Mouse (Mus musculus) CH12.LX (cell line): ENCODE measurements at regions not wholly inside any gene's neighbourhood (a gene's known extent, or its start where the extent isn't known, plus 50 kb on each side); places are given as distances from the start of the nearest gene placed in this dataset.

Experiments used
- DNase-seq: peaks from one replicate; pipeline ENCODE4 v3.0.0-alpha.2; 2013; ENCODE audit errors: extremely low read depth
- H3K27ac ChIP-seq: 2 replicates; pipeline ENCODE4 v1.5.1; 2012; ENCODE audit warnings: low read depth, mild to moderate bottlenecking, control low read depth, moderate library complexity; ENCODE audit not compliant: insufficient read depth
- H3K27me3 ChIP-seq: replicated peaks from 2 replicates; pipeline ENCODE3; 2012; ENCODE audit warnings: inconsistent platforms
- H3K36me3 ChIP-seq, 2 experiments: replicated peaks in 1 of 2; 2 replicates each; pipeline versions ENCODE3 to v1.6.1; 2012; ENCODE audit warnings: inconsistent platforms in 1 of 2, low read length in 1 of 2, mild to moderate bottlenecking in 1 of 2, mixed read lengths in 1 of 2, moderate library complexity in 1 of 2; ENCODE audit not compliant: control insufficient read depth in 1 of 2, insufficient read depth in 1 of 2
- H3K4me1 ChIP-seq, 2 experiments: 2 replicates each; pipeline ENCODE4 v1.6.1; 2012; ENCODE audit warnings: inconsistent platforms in 1 of 2, moderate library complexity in 1 of 2; ENCODE audit not compliant: insufficient read depth in 2 of 2, control insufficient read depth in 1 of 2
- H3K4me2 ChIP-seq: 2 replicates; pipeline ENCODE4 v1.6.1; 2012; ENCODE audit warnings: low read depth, mild to moderate bottlenecking, control low read depth; ENCODE audit not compliant: poor library complexity, insufficient read depth, severe bottlenecking
- H3K4me3 ChIP-seq, 3 experiments: fragments of 150-350 bp in 1 of 3; sonication (generic) in 1 of 3; replicated peaks in 1 of 3; 2 replicates each; pipeline versions ENCODE3 to v1.5.1; 2011 to 2012; ENCODE audit warnings: low read depth in 2 of 3, low read length in 2 of 3, mild to moderate bottlenecking in 2 of 3, moderate library complexity in 2 of 3, control low read depth in 1 of 3, improper control_type of control experiment in 1 of 3, inconsistent platforms in 1 of 3, mixed read lengths in 1 of 3; ENCODE audit not compliant: poor library complexity in 1 of 3
- H3K79me2 ChIP-seq: replicated peaks from 2 replicates; pipeline ENCODE4 v1.6.1; 2012; ENCODE audit warnings: mild to moderate bottlenecking, moderate library complexity; ENCODE audit not compliant: control insufficient read depth, poor library complexity, insufficient read depth, severe bottlenecking; ENCODE audit errors: extremely low read depth
- H3K9ac ChIP-seq: 2 replicates; pipeline ENCODE4 v1.6.1; 2012; ENCODE audit warnings: low read depth, mild to moderate bottlenecking, control low read depth, moderate library complexity; ENCODE audit not compliant: insufficient read depth
- H3K9me3 ChIP-seq: replicated peaks from 2 replicates; pipeline ENCODE3; 2012; ENCODE audit warnings: low read length, inconsistent platforms, mixed read lengths
- BHLHE40 ChIP-seq: IDR thresholded peaks from 2 replicates; pipeline ENCODE4 v1.6.1; 2011; ENCODE audit warnings: mild to moderate bottlenecking, low read depth, low read length, improper control_type of control experiment
- E2F4 ChIP-seq: IDR thresholded peaks from 2 replicates; pipeline ENCODE4 v1.6.1; 2011; ENCODE audit warnings: low read depth, low read length, improper control_type of control experiment; ENCODE audit not compliant: insufficient replicate concordance
- EP300 ChIP-seq: IDR thresholded peaks from 2 replicates; pipeline ENCODE4 v1.6.1; 2011; ENCODE audit warnings: low read length, improper control_type of control experiment
- ETS1 ChIP-seq: conservative IDR thresholded peaks from 2 replicates; pipeline ENCODE4 v1.6.1; 2012; ENCODE audit warnings: low read depth, mild to moderate bottlenecking, inconsistent platforms, low read length, improper control_type of control experiment, moderate library complexity
- HCFC1 ChIP-seq: IDR thresholded peaks from 2 replicates; pipeline ENCODE4 v1.6.1; 2012; ENCODE audit warnings: low read depth, mild to moderate bottlenecking, inconsistent platforms, low read length, improper control_type of control experiment
- KAT2A ChIP-seq: IDR thresholded peaks from 2 replicates; pipeline ENCODE4 v1.6.1; 2012; ENCODE audit warnings: low read length, improper control_type of control experiment, inconsistent platforms; ENCODE audit not compliant: insufficient replicate concordance
- MAFK ChIP-seq: IDR thresholded peaks from 2 replicates; pipeline ENCODE4 v1.6.1; 2011; ENCODE audit warnings: low read length, improper control_type of control experiment; ENCODE audit not compliant: insufficient replicate concordance
- MEF2A ChIP-seq: IDR thresholded peaks from 2 replicates; pipeline ENCODE4 v1.6.1; 2014; ENCODE audit warnings: low read depth, mild to moderate bottlenecking, inconsistent platforms, low read length, improper control_type of control experiment, borderline replicate concordance
- MYC ChIP-seq: IDR thresholded peaks from 2 replicates; pipeline ENCODE4 v1.6.1; 2011; ENCODE audit warnings: low read depth, mild to moderate bottlenecking, improper control_type of control experiment, low read length
- NRF1 ChIP-seq: IDR thresholded peaks from 2 replicates; pipeline ENCODE4 v1.6.1; 2014; ENCODE audit warnings: low read depth, mild to moderate bottlenecking, inconsistent platforms, low read length, improper control_type of control experiment, moderate library complexity
- POLR2A ChIP-seq: IDR thresholded peaks from 2 replicates; pipeline ENCODE4 v1.6.1; 2011; ENCODE audit warnings: low read depth, mild to moderate bottlenecking, improper control_type of control experiment, low read length
- SIN3A ChIP-seq: IDR thresholded peaks from 2 replicates; pipeline ENCODE4 v1.6.1; 2012; ENCODE audit warnings: low read length, improper control_type of control experiment, inconsistent platforms
- SMC3 ChIP-seq: IDR thresholded peaks from 2 replicates; pipeline ENCODE4 v1.6.1; 2011; ENCODE audit warnings: low read depth, low read length, improper control_type of control experiment
- TBP ChIP-seq: conservative IDR thresholded peaks from 2 replicates; pipeline ENCODE4 v1.6.1; 2011; ENCODE audit warnings: low read depth, low read length, improper control_type of control experiment
- TCF12 ChIP-seq: IDR thresholded peaks from 2 replicates; pipeline ENCODE4 v1.6.1; 2014; ENCODE audit warnings: low read depth, mild to moderate bottlenecking, inconsistent platforms, low read length, improper control_type of control experiment
- UBTF ChIP-seq: IDR thresholded peaks from 2 replicates; pipeline ENCODE4 v1.6.1; 2012; ENCODE audit warnings: low read depth, mild to moderate bottlenecking, inconsistent platforms, low read length, improper control_type of control experiment, moderate library complexity
- USF1 ChIP-seq: IDR thresholded peaks from 2 replicates; pipeline ENCODE4 v1.6.1; 2014; ENCODE audit warnings: low read depth, mild to moderate bottlenecking, inconsistent platforms, low read length, improper control_type of control experiment
- USF2 ChIP-seq: conservative IDR thresholded peaks from 2 replicates; pipeline ENCODE4 v1.6.1; 2011; ENCODE audit warnings: low read depth, low read length, improper control_type of control experiment
- ZMIZ1 ChIP-seq: IDR thresholded peaks from 2 replicates; pipeline ENCODE4 v1.6.1; 2012; ENCODE audit warnings: low read depth, mild to moderate bottlenecking, inconsistent platforms, low read length, improper control_type of control experiment
- ZNF384 ChIP-seq: IDR thresholded peaks from 2 replicates; pipeline ENCODE4 v1.6.1; 2012; ENCODE audit warnings: low read depth, low read length, improper control_type of control experiment, inconsistent platforms
- dilution Hi-C: fragments of 300-500 bp; cut with MboI; formaldehyde crosslinking; loops from 2 replicates; pipeline ENCODE4 v1.14.3; 2020; ENCODE audit warnings: low sequenced_read_pairs; ENCODE audit not compliant: extremely low pct_unique_long_range_greater_than_20kb, extremely low pct_ligation_motif_present
- in situ Hi-C: fragments of 300-500 bp; cut with MboI; formaldehyde crosslinking; loops from 3 replicates; pipeline ENCODE4 v1.14.3; 2019; ENCODE audit warnings: low sequenced_read_pairs, low pct_ligation_motif_present, low pct_unique_long_range_greater_than_20kb, mixed read lengths

DNA sequence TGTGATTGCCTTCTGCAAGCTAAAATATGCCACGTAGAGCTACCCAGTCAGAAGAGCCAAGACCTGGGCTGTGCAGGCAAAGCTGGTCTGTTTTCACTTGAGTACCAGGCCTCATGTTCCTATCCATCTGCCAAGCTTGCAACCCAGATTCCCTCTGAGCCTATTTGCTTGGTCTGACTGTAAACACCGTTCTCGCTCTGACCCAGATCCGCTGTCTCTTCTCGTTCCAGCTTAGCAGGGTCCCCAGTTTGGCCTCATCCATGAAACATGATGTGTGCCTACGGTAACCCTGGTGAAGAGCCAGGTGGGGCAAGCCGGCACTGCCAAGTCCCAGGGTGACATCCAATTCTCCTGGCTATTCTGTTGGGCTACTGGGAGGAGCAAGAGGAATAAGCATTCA lies 192.5 kb upstream of the Serp2 start:
- Histone ChIP-seq H3K4me2 (no peak overlapping the region), H3K9ac (no peak overlapping the region), H3K79me2 (no peaks in the 10 kb centered on the region), H3K4me3 (no peak overlapping the region), H3K9me3 (no peaks in the 10 kb centered on the region), H3K27ac (no peak overlapping the region)
- in situ Hi-C loops, result no loop called here
- TF ChIP-seq POLR2A, result no peak
- TF ChIP-seq TBP, result no peak
- no peak for TF ChIP-seq NRF1
- TF ChIP-seq MEF2A, result no peak
- TF ChIP-seq UBTF, result no peak
- no peak for TF ChIP-seq HCFC1
- TF ChIP-seq USF2, result no peak
- no peak for TF ChIP-seq EP300
- TF ChIP-seq SIN3A, result no peak
- no peak for TF ChIP-seq SMC3
- TF ChIP-seq E2F4, result no peak
- TF ChIP-seq ZNF384, result no peak
- TF ChIP-seq MAFK, result no peak
- no peak for TF ChIP-seq ZMIZ1
- no peak for TF ChIP-seq KAT2A
- no peak for TF ChIP-seq TCF12
- no peak for TF ChIP-seq BHLHE40
- TF ChIP-seq USF1, result no peak
- TF ChIP-seq, all 38 proteins: peak for 0
- H3K36me3 ChIP-seq, result no peaks in the 10 kb centered on the region
- DNase-seq, result no peak
- no peaks in the 10 kb centered on the region for H3K4me1 ChIP-seq
- no peaks in the 10 kb centered on the region for H3K27me3 ChIP-seq
- dilution Hi-C loops, result no loop called here

- Histone ChIP-seq H3K4me1 (no peaks in the 10 kb centered on the region), H3K27me3 (no peaks in the 10 kb centered on the region), H3K36me3 (no peaks in the 10 kb centered on the region), H3K9me3 (no peaks in the 10 kb centered on the region), H3K9ac (no peak overlapping the region), H3K4me2 (no peak overlapping the region), H3K4me3 (no peak overlapping the region), H3K27ac (no peak overlapping the region), H3K79me2 (no peaks in the 10 kb centered on the region)
- DNase-seq, result no peak
- in situ Hi-C loops, result no loop called here
- TF ChIP-seq MEF2A (no peak), ZNF384 (no peak), E2F4 (no peak), SIN3A (no peak), ETS1 (no peak), ZMIZ1 (no peak), HCFC1 (no peak), MYC (no peak), MAFK (no peak)
- dilution Hi-C loops, result no loop called here
These were observed 192.0 kb upstream of the Serp2 start for GRCm38 (mm10) chr14:76748711-76749110.
